Mouse (Mus musculus) cerebellum, adult 2 months (tissue): Measurements from ENCODE around the gene Arhgap10.

Experiments used
- CTCF ChIP-seq: fragments of 200-500 bp; IDR thresholded peaks from 2 replicates; pipeline ENCODE4 v1.5.1; 2011; ENCODE audit warnings: low read depth, mild to moderate bottlenecking, control low read depth, low read length, moderate library complexity, borderline replicate concordance; ENCODE audit not compliant: insufficient read depth
- POLR2A ChIP-seq: fragments of 200-500 bp; IDR thresholded peaks from 2 replicates; pipeline ENCODE4 v1.6.1; 2011; ENCODE audit warnings: low read length, control low read depth, borderline replicate concordance; ENCODE audit not compliant: insufficient read depth

DNA sequence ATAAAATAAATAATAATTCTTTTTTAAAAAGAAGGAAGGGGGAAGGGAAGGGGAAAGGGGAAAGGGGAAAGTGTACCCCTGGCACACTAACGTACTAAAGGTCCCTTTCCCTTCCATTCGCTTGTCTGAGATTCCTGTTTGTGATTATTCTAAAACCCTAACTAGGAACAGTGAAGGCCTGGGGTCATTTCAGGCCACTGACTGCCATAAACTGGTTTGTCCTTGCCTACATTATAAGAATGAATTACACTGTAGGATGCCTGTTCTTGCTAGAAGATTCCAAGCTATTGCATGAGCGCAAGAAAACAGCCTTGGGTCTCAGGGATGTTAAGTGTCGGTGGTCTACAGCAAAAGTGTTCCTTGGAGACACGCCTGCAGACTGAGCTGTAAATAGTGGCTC is 263.3 kb downstream of the Arhgap10 start:
- TF ChIP-seq POLR2A (no peak), CTCF (no peak)
